Mouse (Mus musculus): ENCODE data around the gene C4b.
"Not testable (repeated sequence)": the region's sequence is repeated elsewhere in the genome, so short reads cannot be mapped to it uniquely, and the experiment has no call there.

Gene C4b

GRCm38 (mm10) chr17:34743719-34744118 lies at the start of gene C4b:
TSS of gene C4b (minus strand) at chr17:34743882.
- DNase-seq (ENCODE audit: low spot score) = no peak

GRCm38 (mm10) chr17:34777680-34778325 lies 34.1 kb upstream of the C4b start:
- DNase-seq (ENCODE audit: low spot score) = no peak

DNA sequence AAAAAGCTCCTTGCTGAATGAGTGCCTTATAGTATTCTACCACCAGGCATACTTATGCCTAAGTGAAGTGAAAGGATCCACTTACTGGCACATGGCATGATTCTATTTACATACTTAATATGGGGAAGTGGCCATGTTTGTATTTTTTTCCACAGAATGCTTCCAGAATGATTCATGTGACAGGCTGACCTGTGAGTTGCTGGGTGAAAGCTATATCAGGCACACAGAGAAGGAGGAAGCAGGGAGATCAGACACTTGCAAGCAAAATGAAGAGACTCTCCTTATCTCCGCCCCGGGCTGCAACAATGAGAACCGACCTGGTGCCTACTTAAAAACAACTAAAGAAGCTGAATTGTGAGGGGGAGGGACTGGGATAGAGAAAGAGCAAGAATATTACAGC lies 17.8 kb upstream of the C4b start:
- DNase-seq (ENCODE audit: low spot score) = no peak

GRCm38 (mm10) chr17:34746531-34746930 lies 2.8 kb upstream of the C4b start:
- DNase-seq (ENCODE audit: low spot score) = no peak

GRCm38 (mm10) chr17:34745166-34745565 lies 1.5 kb upstream of the C4b start:
- not testable (repeated sequence) for DNase-seq (ENCODE audit: low spot score)

GRCm38 (mm10) chr17:34744611-34745010 lies 929 bp upstream of the C4b start:
- DNase-seq (ENCODE audit: low spot score) = not testable (repeated sequence)

GRCm38 (mm10) chr17:34744206-34744605 lies 524 bp upstream of the C4b start:
- DNase-seq (ENCODE audit: low spot score) = no peak

- DNase-seq (ENCODE audit: low spot score) = no peak
Observed at GRCm38 (mm10) chr17:34740280-34740679, 3.4 kb downstream of the C4b start.

DNA sequence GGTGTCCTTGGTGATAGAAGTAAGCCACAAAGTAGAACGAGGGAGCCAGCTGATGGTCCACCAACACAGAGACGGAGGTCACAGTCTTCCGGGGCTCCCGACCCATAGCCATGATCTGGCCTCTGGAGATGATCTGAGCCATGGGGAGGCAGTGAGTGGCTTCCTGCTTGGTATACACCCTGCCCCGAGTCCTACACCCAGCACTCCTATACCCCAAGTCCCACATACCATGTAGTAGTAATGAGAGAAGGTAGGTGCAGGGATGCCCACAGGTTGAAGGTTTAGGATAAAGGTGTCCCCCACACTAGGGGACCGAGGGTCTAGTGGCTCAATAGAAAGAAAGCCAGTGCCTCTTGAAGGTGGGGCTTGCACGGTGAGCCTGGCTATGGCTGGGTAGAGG lies 4.0 kb downstream of the C4b start:
- not testable (repeated sequence) for DNase-seq (ENCODE audit: low spot score)

GRCm38 (mm10) chr17:34737466-34737865 lies 6.2 kb downstream of the C4b start:
- not testable (repeated sequence) for DNase-seq (ENCODE audit: low spot score)

DNA sequence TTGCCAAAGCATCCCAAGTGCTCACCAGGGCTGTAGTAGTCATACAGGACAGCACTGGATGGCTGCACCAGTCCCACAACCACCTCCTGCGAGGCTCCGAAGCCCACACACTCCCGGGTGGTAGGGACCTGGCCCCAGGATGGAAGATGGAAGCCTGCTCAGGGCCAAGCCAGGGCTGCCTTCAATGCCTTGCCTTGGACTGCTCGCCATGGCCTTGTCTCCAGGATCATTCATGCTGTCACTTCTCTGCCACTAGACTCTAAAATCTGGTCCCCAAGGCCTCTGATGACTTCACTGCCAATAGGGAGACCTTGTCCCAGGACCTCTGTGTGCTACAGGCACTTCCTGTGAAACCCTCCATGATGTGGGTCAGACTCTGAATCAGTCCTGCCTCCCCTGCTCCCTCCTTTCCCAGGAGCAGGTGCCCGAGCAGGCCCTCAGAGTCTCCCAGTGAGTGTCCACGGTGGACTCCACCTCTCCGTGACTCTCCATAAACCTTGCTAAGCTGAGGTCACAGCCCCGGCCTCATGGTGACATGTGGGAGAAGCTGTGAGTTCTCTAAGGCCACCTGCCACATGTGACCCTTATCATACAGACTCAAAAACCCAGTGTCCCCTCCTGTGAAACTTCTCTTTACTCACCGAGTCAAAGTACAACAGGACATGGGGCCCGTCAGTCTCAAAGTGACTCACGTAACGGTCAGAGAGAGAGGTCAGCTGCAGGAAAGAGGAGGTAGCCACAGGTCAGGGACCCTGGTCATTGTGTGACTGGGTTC lies 13.7 kb downstream of the C4b start:
- not testable (repeated sequence) for DNase-seq (ENCODE audit: low spot score)

DNA sequence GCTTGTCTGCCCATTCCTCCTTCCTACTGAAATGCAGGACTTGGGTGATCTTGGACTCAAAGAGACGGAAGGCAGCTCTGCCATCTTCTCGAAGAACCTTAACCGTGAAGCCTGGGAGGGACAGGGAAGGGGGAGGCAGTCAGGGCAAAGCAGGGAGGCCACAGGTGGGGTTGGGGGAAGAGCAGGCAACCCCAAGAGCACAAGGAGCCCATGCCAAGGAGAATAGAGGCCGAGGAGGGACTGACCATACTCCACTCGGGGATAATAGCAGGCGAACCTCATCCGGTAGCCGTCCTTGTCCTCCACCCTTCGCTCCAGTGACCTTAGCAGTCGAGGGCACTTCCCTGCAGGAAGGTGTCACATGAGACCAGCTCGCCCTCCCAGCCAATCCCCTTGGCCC lies 14.5 kb downstream of the C4b start:
- DNase-seq (ENCODE audit: low spot score) = not testable (repeated sequence)

DNA sequence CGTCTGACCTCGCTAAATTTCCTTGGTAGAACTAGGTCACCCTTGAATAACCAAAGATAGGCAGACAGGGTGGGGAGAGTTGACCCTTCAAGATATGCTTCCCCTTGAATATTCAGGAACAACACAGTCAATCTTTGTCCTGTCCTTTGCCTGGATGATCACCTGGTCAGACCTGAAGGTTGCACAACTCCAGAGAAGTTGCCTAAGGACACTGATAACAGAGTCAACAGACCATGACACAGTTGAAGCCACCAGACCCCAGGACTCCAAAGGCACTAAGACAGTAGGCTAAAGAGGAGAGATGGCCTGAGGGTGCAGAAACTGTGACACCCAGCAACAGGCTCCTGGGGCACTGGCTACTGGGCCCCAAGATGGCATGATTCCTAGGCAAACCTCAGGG lies 15.8 kb downstream of the C4b start:
- DNase-seq (ENCODE audit: low spot score) = no peak

DNA sequence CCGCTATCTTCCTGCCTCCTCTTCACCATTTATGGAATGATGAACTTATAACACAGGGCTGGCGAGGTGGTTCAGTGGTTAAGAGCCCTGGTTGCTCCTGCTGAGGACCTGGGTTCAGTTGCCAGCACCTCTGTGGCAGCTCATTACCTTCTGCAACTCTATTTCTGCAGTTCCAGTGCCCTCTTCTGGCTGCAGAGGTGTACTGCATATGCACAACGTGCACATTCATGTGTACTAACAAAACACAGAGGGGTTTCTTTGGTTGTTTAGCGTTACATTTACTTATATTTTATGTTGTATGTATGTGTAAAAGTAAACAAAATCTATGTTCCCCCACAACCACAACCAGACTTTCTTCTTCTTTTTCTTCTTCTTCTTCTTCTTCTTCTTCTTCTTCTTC lies 20.6 kb downstream of the C4b start:
- DNase-seq (ENCODE audit: low spot score) = no peak

DNA sequence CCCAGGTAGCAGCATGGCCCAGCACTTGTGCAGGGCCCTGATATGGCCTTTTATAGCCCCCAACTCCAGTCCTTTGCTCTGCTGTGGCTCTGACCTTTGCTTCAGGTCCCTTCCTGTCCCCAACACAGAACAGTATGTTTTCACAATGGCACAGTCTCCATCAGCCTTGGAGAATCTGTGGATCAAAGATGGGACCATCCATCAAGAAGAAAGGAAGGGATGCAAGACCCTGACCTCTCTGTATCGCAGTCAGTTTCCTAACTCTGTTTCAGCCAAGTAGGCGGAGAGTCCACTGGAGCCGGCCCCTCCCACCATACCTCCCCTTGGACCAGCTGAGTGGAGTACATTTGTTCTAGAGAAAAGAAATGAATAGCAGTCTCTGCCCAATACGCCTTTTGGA lies 21.4 kb downstream of the C4b start:
- DNase-seq (ENCODE audit: low spot score) = not testable (repeated sequence)

GRCm38 (mm10) chr17:34719886-34720285 lies 23.8 kb downstream of the C4b start:
- DNase-seq (ENCODE audit: low spot score) = not testable (repeated sequence)

DNA sequence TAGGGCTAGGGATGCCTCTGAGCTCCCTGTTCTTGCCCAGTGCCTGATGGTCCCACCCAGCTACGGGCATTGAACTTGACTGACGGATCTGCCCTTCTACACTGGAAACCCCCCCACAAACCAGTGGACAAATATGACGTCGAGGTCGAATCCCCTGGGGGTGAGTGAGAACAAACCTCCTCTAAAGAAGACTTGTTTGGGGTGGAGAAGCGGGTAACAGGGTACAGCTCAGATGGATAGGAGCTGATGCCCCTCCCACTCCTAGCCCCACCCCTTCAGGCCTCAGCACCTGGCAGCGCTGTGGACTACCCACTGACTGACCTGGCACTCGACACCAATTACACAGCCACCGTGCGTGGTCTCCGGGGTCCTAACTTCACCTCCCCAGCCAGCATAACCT lies 26.3 kb downstream of the C4b start:
- DNase-seq (ENCODE audit: low spot score) = no peak

DNA sequence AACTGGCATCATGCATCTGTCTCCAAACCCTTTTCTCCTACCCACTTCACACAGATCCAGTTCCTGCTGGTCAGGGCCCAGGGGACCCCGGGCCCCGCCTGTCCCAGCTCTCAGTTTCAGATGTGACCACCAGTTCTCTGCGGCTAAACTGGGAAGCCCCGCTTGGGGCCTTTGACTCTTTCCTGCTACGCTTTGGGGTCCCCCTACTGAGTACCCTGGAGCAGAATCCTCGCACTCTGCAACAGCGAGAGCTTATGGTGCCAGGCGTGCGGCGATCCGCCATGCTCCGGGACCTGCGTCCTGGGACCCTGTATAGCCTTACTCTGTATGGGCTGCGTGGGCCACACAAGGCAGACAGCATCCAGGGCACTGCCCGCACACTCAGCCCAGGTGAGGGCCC lies 27.4 kb downstream of the C4b start:
- DNase-seq (ENCODE audit: low spot score) = no peak

GRCm38 (mm10) chr17:34715451-34715850 lies 28.2 kb downstream of the C4b start:
- not testable (repeated sequence) for DNase-seq (ENCODE audit: low spot score)

DNA sequence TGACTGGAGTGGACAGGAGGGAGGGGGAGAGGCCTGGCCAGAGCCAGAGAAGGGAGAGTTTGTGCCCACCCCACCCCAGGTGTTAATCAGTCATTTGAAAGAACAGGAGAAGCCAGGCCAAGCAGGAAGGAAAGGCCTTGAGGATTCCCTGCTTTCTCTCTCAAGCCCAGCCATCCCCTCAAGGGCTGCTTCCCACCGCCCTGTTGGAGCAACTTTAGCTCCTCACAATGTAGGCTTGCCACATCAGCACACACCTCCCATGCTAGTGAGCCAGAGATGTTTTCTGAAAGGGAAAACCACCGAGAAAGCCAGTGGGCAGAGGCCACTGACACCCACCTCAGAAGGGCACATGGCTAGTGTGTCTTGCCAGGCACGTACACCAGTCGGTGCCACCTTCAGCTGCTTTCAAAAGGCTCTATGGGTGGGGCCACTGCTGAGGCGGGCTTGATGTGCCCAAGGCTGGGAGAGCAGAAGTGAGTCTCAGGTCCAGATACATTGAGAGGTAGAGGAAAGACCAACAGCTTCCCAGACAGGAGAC lies 28.7 kb downstream of the C4b start:
- not testable (repeated sequence) for DNase-seq (ENCODE audit: low spot score)

GRCm38 (mm10) chr17:34714181-34714907 lies 29.3 kb downstream of the C4b start:
- DNase-seq (ENCODE audit: low spot score) = not testable (repeated sequence)

DNA sequence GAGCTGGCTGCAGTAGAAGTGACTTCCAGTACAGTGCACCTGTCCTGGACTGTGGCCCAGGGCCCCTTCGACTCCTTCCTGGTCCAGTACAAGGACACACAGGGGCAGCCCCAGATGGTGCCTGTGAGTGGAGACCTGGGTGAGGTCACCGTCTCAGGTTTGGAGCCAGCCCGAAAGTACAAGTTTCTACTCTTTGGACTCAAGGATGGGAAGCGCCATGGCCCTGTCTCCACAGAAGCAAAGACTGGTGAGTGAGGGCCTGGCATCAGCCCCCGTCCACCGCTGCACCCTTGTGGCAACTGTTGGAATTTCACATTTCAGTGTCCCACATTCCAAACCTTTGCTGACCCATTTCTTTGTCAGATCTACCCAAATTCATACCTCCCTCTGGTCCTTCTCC lies 30.7 kb downstream of the C4b start:
- DNase-seq (ENCODE audit: low spot score) = peak; percentile 73

- not testable (repeated sequence) for DNase-seq (ENCODE audit: low spot score)
Observed at GRCm38 (mm10) chr17:34706476-34706875, 37.2 kb downstream of the C4b start.
